Mouse (Mus musculus) lung, embryonic 16.5 days (tissue): ENCODE data around the gene Zfp384. TPM values are rescaled to one million over a fixed set of nuclear protein-coding genes. Genes with fewer than 3 reads are reported as not detected.
A peak's percentile ranks its signal among the peaks of the same experiment; 100 is the strongest.
"Not testable (repeated sequence)": the region's sequence is repeated elsewhere in the genome, so short reads cannot be mapped to it uniquely, and the experiment has no call there.

Experiments
- ATAC-seq: fragments of 200-750 bp; cut with Nextera tagmentation; 2 replicates; pipeline ENCODE4 v1.8.0; 2017; ENCODE audit warnings: low read depth, mild to moderate bottlenecking, moderate library complexity
- H3K27ac ChIP-seq: fragments of 300-500 bp; sonication (generic); 2 replicates; pipeline ENCODE4 v1.5.1; 2014; ENCODE audit warnings: mild to moderate bottlenecking, control low read depth, low read length
- H3K27me3 ChIP-seq: fragments of 300-500 bp; sonication (generic); 2 replicates; pipeline ENCODE4 v1.6.1; 2014; ENCODE audit warnings: low read depth, low read length, mixed read lengths; ENCODE audit not compliant: control insufficient read depth, insufficient read depth
- H3K36me3 ChIP-seq: fragments of 300-500 bp; sonication (generic); 2 replicates; pipeline ENCODE4 v1.6.1; 2014; ENCODE audit warnings: low read length; ENCODE audit not compliant: control insufficient read depth, insufficient read depth
- H3K4me1 ChIP-seq: fragments of 300-500 bp; sonication (generic); replicated peaks from 2 replicates; pipeline ENCODE4 v1.6.1; 2014; ENCODE audit warnings: low read length, mixed read lengths; ENCODE audit not compliant: control insufficient read depth, insufficient read depth
- H3K4me2 ChIP-seq: fragments of 300-500 bp; sonication (generic); 2 replicates; pipeline ENCODE4 v1.6.1; 2014; ENCODE audit warnings: low read depth, low read length, control low read depth
- H3K4me3 ChIP-seq: fragments of 300-500 bp; sonication (generic); 2 replicates; pipeline ENCODE4 v1.5.1; 2014; ENCODE audit warnings: mild to moderate bottlenecking, low read length, control low read depth
- H3K9ac ChIP-seq: fragments of 300-500 bp; sonication (generic); 2 replicates; pipeline ENCODE4 v1.6.1; 2014; ENCODE audit warnings: low read length, control low read depth
- H3K9me3 ChIP-seq: fragments of 300-500 bp; sonication (generic); 2 replicates; pipeline ENCODE4 v1.6.1; 2016; ENCODE audit warnings: low read length; ENCODE audit not compliant: control insufficient read depth
- WGBS: fragments of 180-500 bp; shearing (Covaris S2); extraction: QIAGEN DNeasy Blood & Tissue Kit; methylation state at CpG from one replicate; pipeline ENCODE4 v1.1.7; 2014; 5-methylcytosine and 5-hydroxymethylcytosine counted together
- polyA plus RNA-seq: library from polyadenylated mRNA; unstranded; fragments of >200 nt; fragmentation: Nextera tagmentation; extraction: Ambion mirVana; gene quantifications from 2 replicates; pipeline ENCODE4 v1.2.1, GENCODE M21; 2015

Zfp384 gene
- polyA plus RNA-seq, 1 experiment from 2014 or later = 14.3 TPM

GRCm38 (mm10) chr6:125063906-125064305 is 55.0 kb downstream of the Zfp384 start:
- H3K9ac ChIP-seq = no peak overlapping the region
- no peak overlapping the region for H3K27ac ChIP-seq
- H3K9me3 ChIP-seq = no peaks in the 10 kb centered on the region
- no peaks in the 10 kb centered on the region for H3K27me3 ChIP-seq
- H3K4me2 ChIP-seq = no peak overlapping the region
- H3K4me1 ChIP-seq = peaks cover 2% of the 10 kb centered on the region; the same call in 1 of the 2 replicates
- ATAC-seq = no peak
- H3K4me3 ChIP-seq = no peak overlapping the region
- no peaks in the 10 kb centered on the region for H3K36me3 ChIP-seq
- 76% methylated on average over 6 of the region's 6 CpGs for WGBS

- H3K4me1 ChIP-seq, H3K36me3 ChIP-seq, ATAC-seq, H3K27ac ChIP-seq, H3K9ac ChIP-seq, H3K4me2 ChIP-seq, H3K27me3 ChIP-seq, H3K9me3 ChIP-seq, H3K4me3 ChIP-seq: not testable (repeated sequence)
- WGBS = no CpG with 5 or more reads among the region's 1 CpGs
Measured at GRCm38 (mm10) chr6:125065223-125065622, 56.3 kb downstream of the Zfp384 start.

DNA sequence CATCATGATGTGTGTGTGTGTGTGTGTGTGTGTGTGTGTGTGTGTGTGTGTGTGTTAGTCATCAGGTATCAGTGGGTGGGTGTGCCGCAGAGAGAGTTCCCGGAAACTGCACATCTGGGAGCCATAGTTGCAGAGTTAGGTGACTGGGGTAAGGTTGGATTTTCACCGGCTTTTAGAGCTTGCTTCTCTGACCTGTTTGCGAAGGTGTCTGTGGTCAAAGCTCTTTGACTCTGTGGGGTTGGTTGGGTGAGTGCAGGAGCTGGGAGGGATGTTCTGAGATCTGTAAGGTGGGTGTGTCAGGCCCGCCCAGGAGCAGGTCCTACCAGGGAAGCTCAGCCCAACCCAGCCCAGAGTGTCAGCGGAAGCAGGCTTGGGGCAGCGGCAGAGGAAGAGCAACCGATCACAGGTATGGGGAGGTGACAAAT is 58.6 kb downstream of the Zfp384 start, which contains the start of gene Lpar5:
Lpar5 (plus strand) TSS at position 350 of the 425 bp plus-strand sequence.
- 55% methylated on average over 8 of the region's 8 CpGs for WGBS
- Histone ChIP-seq H3K4me1 (peaks cover 9% of the 10 kb centered on the region), H3K4me3 (no peak within 1 kb of the TSS), H3K36me3 (no peaks in the 10 kb centered on the region), H3K9me3 (no peaks in the 10 kb centered on the region), H3K9ac (no peak within 1 kb of the TSS), H3K4me2 (no peak within 1 kb of the TSS), H3K27me3 (no peaks in the 10 kb centered on the region), H3K27ac (no peak within 1 kb of the TSS)
- ATAC-seq = no peak

- no peaks in the 10 kb centered on the region for H3K27me3 ChIP-seq
- no peaks in the 10 kb centered on the region for H3K9me3 ChIP-seq
- H3K27ac ChIP-seq = peak overlapping the region; percentile 54; the same call in 1 of the 2 replicates
- peak; percentile 31; the same call in 1 of the 2 replicates for ATAC-seq
- no peaks in the 10 kb centered on the region for H3K36me3 ChIP-seq
- no peak overlapping the region for H3K4me3 ChIP-seq
- no peak overlapping the region for H3K9ac ChIP-seq
- WGBS = 81% methylated on average over 18 of the region's 18 CpGs
- no peak overlapping the region for H3K4me2 ChIP-seq
- H3K4me1 ChIP-seq = peaks cover 9% of the 10 kb centered on the region
Measured at GRCm38 (mm10) chr6:125071170-125071895, 62.4 kb downstream of the Zfp384 start.

- Histone ChIP-seq H3K4me2 (no peak overlapping the region), H3K27me3 (no peaks in the 10 kb centered on the region), H3K27ac (peak overlapping the region; percentile 54; the same call in 1 of the 2 replicates), H3K4me1 (peaks cover 9% of the 10 kb centered on the region), H3K36me3 (no peaks in the 10 kb centered on the region), H3K4me3 (no peak overlapping the region), H3K9me3 (no peaks in the 10 kb centered on the region), H3K9ac (no peak overlapping the region)
- ATAC-seq = peak; percentile 60
- WGBS = 15% methylated on average over 2 of the region's 2 CpGs
Measured at GRCm38 (mm10) chr6:125071896-125072279, 62.9 kb downstream of the Zfp384 start.

GRCm38 (mm10) chr6:125073825-125074224 is 64.9 kb downstream of the Zfp384 start:
- Histone ChIP-seq H3K4me3 (no peak overlapping the region), H3K4me1 (peaks cover 9% of the 10 kb centered on the region), H3K36me3 (no peaks in the 10 kb centered on the region), H3K9ac (no peak overlapping the region), H3K9me3 (no peaks in the 10 kb centered on the region), H3K27me3 (no peaks in the 10 kb centered on the region), H3K4me2 (no peak overlapping the region), H3K27ac (no peak overlapping the region)
- 59% methylated on average over 8 of the region's 8 CpGs for WGBS
- ATAC-seq = no peak

- Histone ChIP-seq H3K4me3 (peak overlapping the region; percentile 41), H3K27ac (peak overlapping the region; percentile 26; the same call in 1 of the 2 replicates), H3K4me1 (no peaks in the 10 kb centered on the region), H3K9me3 (no peaks in the 10 kb centered on the region), H3K36me3 (no peaks in the 10 kb centered on the region), H3K27me3 (no peaks in the 10 kb centered on the region), H3K9ac (peak overlapping the region; percentile 59), H3K4me2 (peak overlapping the region; percentile 63)
- 21% methylated on average over 25 of the region's 25 CpGs for WGBS
- peak; percentile 10 for ATAC-seq
Measured at GRCm38 (mm10) chr6:125081394-125081793, 72.4 kb downstream of the Zfp384 start.

DNA sequence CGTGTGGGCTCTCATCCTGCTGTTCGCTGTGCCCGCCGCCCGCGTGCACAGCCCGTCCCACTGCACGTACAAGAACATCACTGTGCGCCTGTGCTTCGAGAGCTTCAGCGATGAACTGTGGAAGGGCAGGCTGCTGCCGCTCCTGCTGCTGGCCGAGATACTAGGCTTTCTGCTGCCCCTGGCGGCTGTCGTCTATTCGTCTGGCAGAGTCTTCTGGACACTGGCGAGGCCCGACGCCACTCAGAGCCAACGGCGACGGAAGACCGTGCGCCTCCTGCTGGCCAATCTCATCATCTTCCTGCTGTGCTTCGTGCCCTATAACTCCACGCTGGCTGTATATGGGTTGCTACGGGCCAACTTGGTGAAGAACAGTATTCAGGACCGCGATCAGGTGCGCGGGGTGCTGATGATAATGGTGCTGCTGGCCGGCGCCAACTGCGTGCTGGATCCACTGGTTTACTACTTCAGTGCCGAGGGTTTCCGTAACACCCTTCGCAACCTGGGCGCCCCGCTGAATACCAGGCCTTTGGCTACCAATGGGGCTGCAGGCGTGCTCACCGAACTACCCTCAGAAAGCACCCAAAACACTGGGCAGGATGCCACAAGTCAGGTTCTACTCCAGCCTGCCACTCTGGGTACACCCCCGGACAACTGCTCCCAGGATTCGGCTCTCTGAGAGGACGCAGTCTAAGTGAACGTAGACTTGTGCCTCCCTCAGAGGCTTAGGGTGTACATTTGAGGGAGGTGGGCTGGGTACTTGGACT is 73.0 kb downstream of the Zfp384 start:
- peak overlapping the region; percentile 63 for H3K4me2 ChIP-seq
- ATAC-seq = peak; percentile 96
- H3K27ac ChIP-seq = peak overlapping the region; percentile 26; the same call in 1 of the 2 replicates
- no peaks in the 10 kb centered on the region for H3K27me3 ChIP-seq
- H3K9me3 ChIP-seq = no peaks in the 10 kb centered on the region
- H3K9ac ChIP-seq = peak overlapping the region; percentile 59
- 26% methylated on average over 45 of the region's 45 CpGs for WGBS
- no peaks in the 10 kb centered on the region for H3K4me1 ChIP-seq
- peak overlapping the region; percentile 41 for H3K4me3 ChIP-seq
- H3K36me3 ChIP-seq = no peaks in the 10 kb centered on the region

DNA sequence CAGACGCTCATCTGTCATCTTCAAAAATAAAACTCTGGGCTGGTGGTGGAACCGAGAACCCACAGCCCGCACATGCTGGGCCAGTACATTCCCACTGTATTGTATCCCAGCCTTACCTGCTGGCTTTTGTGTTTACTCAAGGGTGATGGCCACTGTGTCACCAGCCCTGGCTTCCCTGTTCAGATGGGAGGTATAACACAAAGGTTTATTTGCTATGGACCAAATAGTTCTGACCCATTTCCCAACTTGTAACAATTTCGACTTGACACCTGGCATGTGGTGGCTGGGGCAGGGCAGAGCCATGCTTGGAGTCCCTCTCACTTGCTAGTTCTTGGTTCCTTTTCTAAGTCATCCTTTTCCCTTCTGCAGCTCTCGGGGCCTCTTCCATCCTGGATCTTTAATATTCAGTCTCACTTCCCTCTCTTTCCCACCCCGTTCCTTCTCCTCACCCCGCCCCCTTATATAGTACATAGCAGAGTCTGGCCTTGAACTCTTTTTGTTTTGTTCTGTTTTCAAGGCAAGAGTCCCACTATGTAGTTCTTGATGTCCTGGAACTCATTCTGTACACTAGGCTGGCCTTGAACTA is 73.9 kb downstream of the Zfp384 start:
- H3K36me3 ChIP-seq = no peaks in the 10 kb centered on the region
- WGBS = 83% methylated on average over 7 of the region's 7 CpGs
- H3K4me2 ChIP-seq = no peak overlapping the region
- H3K4me1 ChIP-seq = no peaks in the 10 kb centered on the region
- H3K27me3 ChIP-seq = no peaks in the 10 kb centered on the region
- ATAC-seq = no peak
- no peak overlapping the region for H3K9ac ChIP-seq
- H3K4me3 ChIP-seq = no peak overlapping the region
- no peak overlapping the region for H3K27ac ChIP-seq
- H3K9me3 ChIP-seq = no peaks in the 10 kb centered on the region
